Mouse (Mus musculus): ENCODE measurements around the gene Csn1s2b. TPM values are rescaled to one million over a fixed set of nuclear protein-coding genes. Genes with fewer than 3 reads are reported as not detected.

The Csn1s2b gene
- total and polyA plus RNA-seq, 2 experiments: not detected

DNA sequence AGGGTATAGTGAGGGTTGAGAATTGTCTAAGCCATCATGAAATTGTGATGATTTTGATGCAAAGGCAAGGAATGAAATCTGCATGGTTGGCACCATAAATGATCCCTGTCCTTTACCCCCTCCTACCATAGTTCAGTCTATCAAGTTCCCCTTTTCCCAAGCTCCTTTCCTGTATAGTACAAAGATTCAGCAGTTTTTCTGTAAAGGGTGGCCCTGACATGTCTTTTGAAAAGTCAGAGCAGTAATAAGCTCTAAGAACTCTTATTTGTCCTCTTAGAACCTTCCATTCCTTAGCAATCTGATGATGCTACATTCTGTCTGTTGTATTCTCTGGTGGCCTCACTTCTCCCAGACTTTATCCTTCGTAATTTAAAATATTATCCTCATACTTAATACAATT is 17.5 kb downstream of the Csn1s2b start, which contains the start of gene Prr27:
Prr27 (plus strand) TSS at position 301 of the 400 bp plus-strand sequence.
- no peaks in the 10 kb centered on the region for H3K4me1 ChIP-seq (ENCODE audit: control insufficient read depth, insufficient read depth, low read length)
- 30% methylated on average over 1 of the region's 1 CpGs for WGBS
- H3K27me3 ChIP-seq (ENCODE audit: control insufficient read depth, insufficient read depth, low read length): no peaks in the 10 kb centered on the region
- H3K9ac ChIP-seq (ENCODE audit: low read depth, low read length): no peak within 1 kb of the TSS
- H3K27ac ChIP-seq (replicated peaks; ENCODE audit: insufficient read depth, low read depth, low read length): no peak within 1 kb of the TSS
- no peaks in the 10 kb centered on the region for H3K36me3 ChIP-seq (ENCODE audit: control insufficient read depth, insufficient read depth, low read length)
- H3K79me2 ChIP-seq (ENCODE audit: control insufficient read depth, insufficient read depth, low read length): no peaks in the 10 kb centered on the region
- H3K4me3 ChIP-seq (ENCODE audit: insufficient read depth, low read depth, low read length): no peak within 1 kb of the TSS
- DNase-seq (ENCODE audit: extremely low read depth, low read depth, low spot score): no peak
- no peak for TF ChIP-seq CTCF (IDR thresholded peaks at IDR 0.05; ENCODE audit: low read depth, low read length)
- TF ChIP-seq POLR2A (IDR thresholded peaks at IDR 0.05; ENCODE audit: extremely low read depth, insufficient read depth, low read length): no peak

GRCm38 (mm10) chr5:87855136-87855716 is 47.3 kb downstream of the Csn1s2b start:
- Histone ChIP-seq H3K4me1 (ENCODE audit: control insufficient read depth, insufficient read depth, low read length) (no peaks in the 10 kb centered on the region), H3K4me3 (ENCODE audit: insufficient read depth, low read depth, low read length) (no peak overlapping the region), H3K79me2 (ENCODE audit: control insufficient read depth, insufficient read depth, low read length) (no peaks in the 10 kb centered on the region), H3K27ac (replicated peaks; ENCODE audit: insufficient read depth, low read depth, low read length) (no peak overlapping the region), H3K9ac (ENCODE audit: low read depth, low read length) (no peak overlapping the region), H3K27me3 (ENCODE audit: control insufficient read depth, insufficient read depth, low read length) (no peaks in the 10 kb centered on the region), H3K36me3 (ENCODE audit: control insufficient read depth, insufficient read depth, low read length) (no peaks in the 10 kb centered on the region)
- no peak for TF ChIP-seq POLR2A (IDR thresholded peaks at IDR 0.05; ENCODE audit: extremely low read depth, insufficient read depth, low read length)
- TF ChIP-seq CTCF (IDR thresholded peaks at IDR 0.05; ENCODE audit: low read depth, low read length): no peak
- DNase-seq (ENCODE audit: extremely low read depth, low read depth, low spot score): no peak
- 83% methylated on average over 3 of the region's 3 CpGs for WGBS

- no peak overlapping the region for H3K27ac ChIP-seq (replicated peaks; ENCODE audit: insufficient read depth, low read depth, low read length)
- H3K36me3 ChIP-seq (ENCODE audit: control insufficient read depth, insufficient read depth, low read length): no peaks in the 10 kb centered on the region
- TF ChIP-seq POLR2A (IDR thresholded peaks at IDR 0.05; ENCODE audit: extremely low read depth, insufficient read depth, low read length) (no peak), CTCF (IDR thresholded peaks at IDR 0.05; ENCODE audit: low read depth, low read length) (no peak)
- whole genome bisulfite sequencing: 33% methylated on average over 2 of the region's 2 CpGs
- no peaks in the 10 kb centered on the region for H3K27me3 ChIP-seq (ENCODE audit: control insufficient read depth, insufficient read depth, low read length)
- H3K4me3 ChIP-seq (ENCODE audit: insufficient read depth, low read depth, low read length): no peak overlapping the region
- DNase-seq (ENCODE audit: extremely low read depth, low read depth, low spot score): peak; percentile 65
- H3K9ac ChIP-seq (ENCODE audit: low read depth, low read length): no peak overlapping the region
- no peaks in the 10 kb centered on the region for H3K79me2 ChIP-seq (ENCODE audit: control insufficient read depth, insufficient read depth, low read length)
- no peaks in the 10 kb centered on the region for H3K4me1 ChIP-seq (ENCODE audit: control insufficient read depth, insufficient read depth, low read length)
These were observed 62.2 kb downstream of the Csn1s2b start for GRCm38 (mm10) chr5:87870084-87870483.

- no peaks in the 10 kb centered on the region for H3K27me3 ChIP-seq (ENCODE audit: control insufficient read depth, insufficient read depth, low read length)
- no peaks in the 10 kb centered on the region for H3K79me2 ChIP-seq (ENCODE audit: control insufficient read depth, insufficient read depth, low read length)
- no peak overlapping the region for H3K27ac ChIP-seq (replicated peaks; ENCODE audit: insufficient read depth, low read depth, low read length)
- H3K4me3 ChIP-seq (ENCODE audit: insufficient read depth, low read depth, low read length): no peak overlapping the region
- peak; percentile 48; the same call in 1 of the 2 replicates for TF ChIP-seq CTCF (IDR thresholded peaks at IDR 0.05; ENCODE audit: low read depth, low read length)
- TF ChIP-seq POLR2A (IDR thresholded peaks at IDR 0.05; ENCODE audit: extremely low read depth, insufficient read depth, low read length): no peak
- no peak overlapping the region for H3K9ac ChIP-seq (ENCODE audit: low read depth, low read length)
- H3K4me1 ChIP-seq (ENCODE audit: control insufficient read depth, insufficient read depth, low read length): no peaks in the 10 kb centered on the region
- peak; percentile 14 for DNase-seq (ENCODE audit: extremely low read depth, low read depth, low spot score)
- WGBS: 24% methylated on average over 4 of the region's 4 CpGs
- no peaks in the 10 kb centered on the region for H3K36me3 ChIP-seq (ENCODE audit: control insufficient read depth, insufficient read depth, low read length)
These were observed 63.5 kb downstream of the Csn1s2b start for GRCm38 (mm10) chr5:87871423-87871822.

Other genes with a start within 250 kb of the Csn1s2b start
- gene Sult1d1, start 239.1 kb upstream of the Csn1s2b start, total RNA-seq (2014; rRNA removed): 141 and 268 TPM in 2 replicates
- gene Sult1d1, start 239.1 kb upstream of the Csn1s2b start, polyA plus RNA-seq (2012; rRNA removed): 6.7 and 10.2 TPM in 2 replicates
- 0.09 and 0.20 TPM in 2 replicates for gene Sult1e1, start 216.5 kb upstream of the Csn1s2b start, total RNA-seq (2014; rRNA removed)
- 0.49 TPM in 1 of 2 replicates, not detected in the other for gene Sult1e1, start 216.5 kb upstream of the Csn1s2b start, polyA plus RNA-seq (2012; rRNA removed)
- not detected in 2 replicates for gene Csn1s1, start 141.9 kb upstream of the Csn1s2b start, total RNA-seq (2014; rRNA removed)
- gene Csn1s1, start 141.9 kb upstream of the Csn1s2b start, polyA plus RNA-seq (2012; rRNA removed): not detected in 2 replicates
- gene Csn2, start 108.5 kb upstream of the Csn1s2b start, total RNA-seq (2014; rRNA removed): not detected in 2 replicates
- 0.14 TPM in 1 of 2 replicates, not detected in the other for gene Csn2, start 108.5 kb upstream of the Csn1s2b start, polyA plus RNA-seq (2012; rRNA removed)
- gene Csn1s2a, start 33.5 kb upstream of the Csn1s2b start, total RNA-seq (2014; rRNA removed): not detected in 2 replicates
- not detected in 2 replicates for gene Csn1s2a, start 33.5 kb upstream of the Csn1s2b start, polyA plus RNA-seq (2012; rRNA removed)
- gene Prr27, start 17.6 kb downstream of the Csn1s2b start, total RNA-seq (2014; rRNA removed): not detected in 2 replicates
- not detected in 2 replicates for gene Prr27, start 17.6 kb downstream of the Csn1s2b start, polyA plus RNA-seq (2012; rRNA removed)
- gene Odam, start 76.9 kb downstream of the Csn1s2b start, total RNA-seq (2014; rRNA removed): not detected in 2 replicates
- gene Odam, start 76.9 kb downstream of the Csn1s2b start, polyA plus RNA-seq (2012; rRNA removed): not detected in 2 replicates
- not detected in 2 replicates for gene Csn3, start 117.5 kb downstream of the Csn1s2b start, total RNA-seq (2014; rRNA removed)
- gene Csn3, start 117.5 kb downstream of the Csn1s2b start, polyA plus RNA-seq (2012; rRNA removed): not detected in 2 replicates
- not detected in 2 replicates for gene 2310003L06Rik, start 161.4 kb downstream of the Csn1s2b start, total RNA-seq (2014; rRNA removed)
- not detected in 2 replicates for gene 2310003L06Rik, start 161.4 kb downstream of the Csn1s2b start, polyA plus RNA-seq (2012; rRNA removed)
- not detected in 2 replicates for gene Gm28434, start 161.4 kb downstream of the Csn1s2b start, total RNA-seq (2014; rRNA removed)
- gene Gm28434, start 161.4 kb downstream of the Csn1s2b start, polyA plus RNA-seq (2012; rRNA removed): not detected in 2 replicates
- gene Cabs1, start 171.4 kb downstream of the Csn1s2b start, total RNA-seq (2014; rRNA removed): not detected in 2 replicates
- not detected in 2 replicates for gene Cabs1, start 171.4 kb downstream of the Csn1s2b start, polyA plus RNA-seq (2012; rRNA removed)
- not detected in 2 replicates for gene Smr3a, start 194.5 kb downstream of the Csn1s2b start, total RNA-seq (2014; rRNA removed)
- not detected in 2 replicates for gene Smr3a, start 194.5 kb downstream of the Csn1s2b start, polyA plus RNA-seq (2012; rRNA removed)